Mouse (Mus musculus) C2C12 (cell line): ENCODE measurements around the gene AW822073. TPM values are rescaled to one million over a fixed set of nuclear protein-coding genes. Genes with fewer than 3 reads are reported as not detected.
A peak's percentile ranks its signal among the peaks of the same experiment; 100 is the strongest.
"Not testable (repeated sequence)": the region's sequence is repeated elsewhere in the genome, so short reads cannot be mapped to it uniquely, and the experiment has no call there.

Source experiments
- H3K27me3 ChIP-seq: one replicate; pipeline ENCODE4 v1.6.1; 2011; ENCODE audit not compliant: control insufficient read depth, insufficient read depth, insufficient read length
- H3K36me3 ChIP-seq: one replicate; pipeline ENCODE4 v1.6.1; 2011; ENCODE audit not compliant: control insufficient read depth, insufficient read depth
- H3K4me3 ChIP-seq: one replicate; pipeline ENCODE4 v1.5.1; 2011; ENCODE audit warnings: mild to moderate bottlenecking, control low read depth; ENCODE audit not compliant: poor library complexity, insufficient read depth, severe bottlenecking
- H3K79me2 ChIP-seq: one replicate; pipeline ENCODE4 v1.6.1; 2011; ENCODE audit not compliant: control insufficient read depth, insufficient read depth
- H3K79me3 ChIP-seq: one replicate; pipeline ENCODE4 v1.6.1; 2011; ENCODE audit warnings: low read depth, control low read depth
- H3ac ChIP-seq: one replicate; pipeline ENCODE3; 2011; ENCODE audit warnings: low read depth; ENCODE audit not compliant: control insufficient read depth, insufficient read length
- CEBPB ChIP-seq: IDR thresholded peaks from one replicate; pipeline ENCODE4 v1.6.1; 2011; ENCODE audit warnings: low read depth, mild to moderate bottlenecking, control low read depth, moderate library complexity
- CTCF ChIP-seq: IDR thresholded peaks from one replicate; pipeline ENCODE4 v1.5.1; 2011; ENCODE audit not compliant: control insufficient read depth, insufficient read depth, insufficient read length
- FOSL1 ChIP-seq: IDR thresholded peaks from one replicate; pipeline ENCODE4 v1.8.0; 2011; ENCODE audit warnings: mild to moderate bottlenecking, low read length; ENCODE audit not compliant: poor library complexity, insufficient read depth, severe bottlenecking
- MAX ChIP-seq: IDR thresholded peaks from one replicate; pipeline ENCODE4 v1.6.1; 2011; ENCODE audit warnings: mild to moderate bottlenecking, control low read depth
- MYOD1 ChIP-seq: IDR thresholded peaks from one replicate; pipeline ENCODE4 v1.6.1; 2011; ENCODE audit warnings: low read depth; ENCODE audit not compliant: control insufficient read depth, insufficient read length
- MYOG ChIP-seq: IDR thresholded peaks from one replicate; pipeline ENCODE4 v1.6.1; 2011; ENCODE audit not compliant: control insufficient read depth, insufficient read length; ENCODE audit errors: extremely low read depth
- USF1 ChIP-seq: IDR thresholded peaks from one replicate; pipeline ENCODE4 v1.6.1; 2011; ENCODE audit warnings: low read depth, mild to moderate bottlenecking, control low read depth, moderate library complexity
- long read RNA-seq, 2 experiments: library from polyadenylated mRNA; unstranded; transcript quantifications; one replicate each; pipeline ENCODE4 v2.0.0; 2019 to 2020
- polyA plus RNA-seq: library from polyadenylated mRNA; unstranded; fragments of >200 nt; fragmentation: generic; extraction: Trizol; gene quantifications from one replicate; pipeline ENCODE4 v1.2.1, GENCODE M21; 2012; ENCODE audit warnings: missing spikeins

Gene AW822073
- not detected for polyA plus RNA-seq
- long read RNA-seq, experiment 1, result 0 reads
- long read RNA-seq, experiment 2, result 0 reads

DNA sequence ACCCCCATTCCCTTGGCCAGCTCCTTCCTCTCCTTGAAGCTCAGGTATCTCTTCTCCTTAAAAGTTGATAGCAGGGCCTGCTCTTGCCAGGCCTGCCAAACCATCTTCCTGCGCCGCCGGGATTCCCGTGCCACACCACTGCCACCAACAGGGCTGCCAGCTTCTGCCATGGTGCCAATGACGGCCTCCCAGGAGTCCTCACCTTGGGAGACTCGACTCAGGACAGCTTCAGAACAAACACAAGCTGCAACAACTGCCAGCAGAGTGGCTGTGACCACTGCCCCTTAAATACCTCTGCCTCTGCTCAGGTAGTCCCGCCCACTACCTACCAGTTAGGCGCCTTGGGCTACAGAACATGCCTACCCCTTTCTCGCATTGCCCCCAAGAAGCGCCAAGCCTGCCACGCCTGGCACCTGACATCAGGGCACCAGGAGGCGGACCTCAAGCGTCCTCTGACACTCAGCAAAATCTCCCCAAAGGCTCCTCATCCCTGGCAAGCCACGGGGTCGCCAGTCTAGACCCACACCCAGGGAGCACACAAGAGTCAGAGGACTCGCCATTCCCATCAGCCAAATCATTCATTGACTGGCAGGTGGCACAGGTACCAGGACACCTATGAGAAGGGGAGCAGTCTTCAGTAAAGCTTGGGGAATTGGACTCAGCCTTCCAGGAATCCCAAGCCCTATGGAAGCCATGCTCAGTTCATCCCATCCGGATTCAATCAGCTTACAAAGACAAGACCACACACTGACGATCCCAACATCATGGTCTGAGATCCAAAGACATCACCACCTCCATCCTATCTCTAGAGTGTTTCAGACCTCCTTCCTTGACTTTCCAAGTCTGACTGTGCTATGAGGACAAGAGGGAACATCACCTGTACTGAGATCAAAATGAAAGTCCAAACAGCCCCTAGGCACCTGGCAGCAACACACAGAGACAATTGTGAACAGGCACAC lies at the start of gene AW822073:
Gene AW822073 (minus strand): TSS at position 104 of the 959 bp plus-strand sequence.
- not testable (repeated sequence) for H3K36me3 ChIP-seq, H3ac ChIP-seq, H3K79me2 ChIP-seq, H3K27me3 ChIP-seq, H3K4me3 ChIP-seq, H3K79me3 ChIP-seq

DNA sequence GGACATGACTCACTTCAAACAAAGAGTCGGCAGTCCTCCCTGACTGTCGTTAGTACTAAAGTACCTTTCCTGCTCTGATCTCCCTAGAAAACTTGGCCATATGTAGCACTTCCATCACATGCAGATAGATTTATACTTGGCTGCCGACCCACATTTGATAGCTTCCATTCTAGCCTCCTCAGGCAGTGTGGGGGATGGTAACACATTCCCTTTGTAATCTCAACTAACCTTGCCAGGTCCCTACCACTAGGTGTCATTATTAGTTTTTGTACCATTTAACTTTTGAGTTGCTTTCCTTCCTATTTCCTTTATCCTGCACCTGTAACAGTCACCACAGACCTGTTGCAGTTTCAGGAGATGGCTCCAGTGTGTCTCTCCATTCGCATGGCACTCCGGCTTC lies 33.7 kb upstream of the AW822073 start:
- Histone ChIP-seq H3ac (no peak overlapping the region), H3K4me3 (no peak overlapping the region), H3K36me3 (peaks cover 29% of the 10 kb centered on the region), H3K27me3 (no peaks in the 10 kb centered on the region), H3K79me2 (peaks cover 6% of the 10 kb centered on the region), H3K79me3 (no peaks in the 10 kb centered on the region)
- TF ChIP-seq MYOD1, result no peak
- TF ChIP-seq MYOG, result no peak
- no peak for TF ChIP-seq MAX
- TF ChIP-seq FOSL1, result no peak
- TF ChIP-seq CEBPB, result no peak
- TF ChIP-seq USF1, result no peak
- TF ChIP-seq CTCF, result no peak

DNA sequence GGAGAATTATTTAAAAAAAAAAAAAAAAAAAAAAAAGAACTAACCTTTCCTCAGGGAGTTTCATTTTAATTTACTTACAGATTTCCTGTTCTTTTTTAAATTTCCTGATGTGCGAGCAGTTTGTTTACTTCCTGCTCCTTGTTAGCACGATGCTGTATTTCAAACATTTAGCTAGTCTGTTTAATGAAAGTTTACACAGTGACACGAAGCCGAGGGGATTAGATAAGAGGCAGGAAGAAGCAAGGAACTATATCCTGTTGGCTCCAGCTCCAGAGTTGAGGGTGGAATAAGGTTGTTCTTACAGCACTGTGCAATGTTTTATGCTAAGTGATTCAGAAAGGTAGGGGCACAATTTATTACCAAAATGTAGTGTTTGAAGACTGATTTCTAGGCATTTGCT lies 31.2 kb upstream of the AW822073 start:
- TF ChIP-seq FOSL1 (no peak), CEBPB (no peak), MAX (no peak), USF1 (no peak), CTCF (no peak), MYOD1 (no peak), MYOG (no peak)

DNA sequence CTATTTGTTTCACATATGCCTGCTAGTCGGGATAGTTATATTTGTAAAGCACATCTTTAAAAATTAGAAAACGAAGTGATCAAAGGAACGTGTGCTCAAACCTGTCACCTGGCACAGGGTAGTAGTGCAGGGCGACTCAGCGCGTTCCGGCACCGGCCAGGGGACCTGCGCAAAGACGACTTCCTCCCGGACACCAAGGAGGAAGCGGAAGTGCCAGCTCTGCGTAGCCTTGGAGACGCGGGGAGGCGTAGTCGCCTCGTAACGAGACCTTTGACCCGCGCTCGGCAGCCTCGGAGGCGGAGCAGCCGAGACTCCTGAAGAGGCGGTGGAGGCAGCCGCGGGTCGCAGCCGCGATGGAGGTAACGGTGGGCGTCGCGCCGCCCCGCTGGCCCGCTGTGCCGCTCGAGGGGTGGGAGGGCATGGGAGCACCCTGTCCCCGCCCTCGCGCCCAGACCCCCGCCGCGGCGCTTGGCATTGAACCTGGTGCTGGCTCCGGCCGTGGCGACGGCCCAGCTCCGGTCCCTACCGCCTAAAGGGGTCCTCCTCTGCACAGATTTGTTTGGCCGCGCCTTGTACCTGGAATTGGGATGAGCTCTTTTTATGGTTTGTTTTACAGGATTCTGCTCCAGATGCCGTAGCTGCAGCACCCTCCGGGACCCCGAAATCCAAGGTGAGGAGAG lies 30.6 kb upstream of the AW822073 start, which contains the start of gene Gcc2:
Gene Gcc2 (plus strand): TSS at position 285 of the 680 bp plus-strand sequence.
- H3K4me3 ChIP-seq, result peak within 1 kb of the TSS; percentile 78
- H3ac ChIP-seq, result peak within 1 kb of the TSS; percentile 56
- H3K79me3 ChIP-seq, result no peaks in the 10 kb centered on the region
- H3K27me3 ChIP-seq, result no peaks in the 10 kb centered on the region
- no peak for TF ChIP-seq USF1
- no peak for TF ChIP-seq MYOD1
- TF ChIP-seq MYOG, result no peak
- TF ChIP-seq CEBPB, result no peak
- TF ChIP-seq MAX, result peak; percentile 71
- peaks cover 7% of the 10 kb centered on the region for H3K36me3 ChIP-seq
- H3K79me2 ChIP-seq, result peaks cover 6% of the 10 kb centered on the region

More for the DNA sequence above, 31.2 kb upstream of the AW822073 start:
- peak overlapping the region; percentile 56 for H3ac ChIP-seq
- H3K4me3 ChIP-seq, result peak overlapping the region; percentile 78
- H3K79me2 ChIP-seq, result peaks cover 6% of the 10 kb centered on the region
- H3K79me3 ChIP-seq, result no peaks in the 10 kb centered on the region
- no peaks in the 10 kb centered on the region for H3K27me3 ChIP-seq
- H3K36me3 ChIP-seq, result peaks cover 11% of the 10 kb centered on the region

DNA sequence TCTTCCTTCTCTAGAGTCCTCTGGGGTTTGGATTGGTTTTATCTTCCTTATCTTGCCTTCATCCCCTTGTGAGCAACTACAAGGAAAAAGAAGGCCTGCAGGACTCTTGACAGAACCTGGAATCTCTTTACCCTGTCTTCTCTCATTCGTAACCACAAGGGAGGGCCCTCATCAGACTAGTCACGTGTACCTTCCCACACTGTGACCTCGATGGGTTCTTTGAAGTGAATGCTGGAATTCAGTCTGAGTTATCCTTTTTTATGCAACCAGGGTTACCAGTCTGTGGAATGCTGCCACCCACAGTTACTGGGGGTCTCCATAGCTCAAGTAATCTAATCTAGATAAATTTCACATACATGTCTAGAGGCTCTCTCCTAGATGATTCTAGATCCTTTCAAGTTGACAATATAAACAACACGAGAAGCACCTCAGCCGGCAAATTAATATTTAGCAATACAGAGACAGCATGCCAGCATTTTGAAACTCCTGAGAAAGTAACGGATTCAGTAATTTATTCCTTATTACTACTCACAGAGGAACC lies 30.0 kb upstream of the AW822073 start:
- Histone ChIP-seq H3ac (no peak overlapping the region), H3K4me3 (peak overlapping the region; percentile 78), H3K36me3 (peaks cover 4% of the 10 kb centered on the region), H3K27me3 (no peaks in the 10 kb centered on the region), H3K79me3 (no peaks in the 10 kb centered on the region), H3K79me2 (peaks cover 6% of the 10 kb centered on the region)
- TF ChIP-seq USF1 (peak; percentile 62), CTCF (no peak), CEBPB (no peak), FOSL1 (no peak), MYOG (no peak), MYOD1 (no peak), MAX (no peak)
